Mouse (Mus musculus) heart, postnatal 14 days (tissue): ENCODE data around the gene Baiap3. TPM values are rescaled to one million over a fixed set of nuclear protein-coding genes. Genes with fewer than 3 reads are reported as not detected.

Experiments
- DNase-seq, 2 experiments: peaks; one replicate each; pipeline ENCODE4 v3.0.0; 2021 to 2022
- intact Hi-C: fragments of 180-260 bp; cut with DNase I; formaldehyde crosslinking; loops from one replicate; pipeline ENCODE4 v1.15.1; 2025
- microRNA-seq, 2 experiments: library from miRNA; unstranded; fragments of <30 nt; microRNA quantifications; one replicate each; pipeline ENCODE4 v1.2.0; 2021 to 2022
- total RNA-seq, 2 experiments: library from RNA; stranded (reverse); gene quantifications; 2 replicates each; pipeline ENCODE4 v1.2.3; 2021

Gene Baiap3
- total RNA-seq, 2 experiments from 2014 or later, result 0.17 to 0.63 TPM

GRCm38 (mm10) chr17:25218967-25219366 lies 37.2 kb downstream of the Baiap3 start:
- intact Hi-C loops, result no loop called here
- no peak for DNase-seq

- intact Hi-C loops, result no loop called here
- no peak for DNase-seq
Observed at GRCm38 (mm10) chr17:25215431-25215830, 40.7 kb downstream of the Baiap3 start.

GRCm38 (mm10) chr17:25211705-25212104 lies 44.5 kb downstream of the Baiap3 start:
- DNase-seq, result no peak
- intact Hi-C loops, result no loop called here

GRCm38 (mm10) chr17:25210680-25211466 lies 45.3 kb downstream of the Baiap3 start:
- intact Hi-C loops, result no loop called here
- peak; percentile 29 to 31 for DNase-seq

- intact Hi-C loops, result no loop called here
- DNase-seq, result no peak
Observed at GRCm38 (mm10) chr17:25210006-25210405, 46.2 kb downstream of the Baiap3 start.

GRCm38 (mm10) chr17:25202401-25202800 lies 53.8 kb downstream of the Baiap3 start:
- intact Hi-C loops, result no loop called here

More at GRCm38 (mm10) chr17:25202401-25202800, 53.8 kb downstream of the Baiap3 start:
- no peak for DNase-seq

Small RNAs within 50 kb of the gene (microRNA-seq; reads per million reads assigned to microRNA genes)
- 0.54 to 65.7 reads per million in 2 experiments for gene Mir3547

Other genes starting within 250 kb of the Baiap3 start
- gene Cramp1l, start 240.6 kb downstream of the Baiap3 start, total RNA-seq, result 10 to 100 TPM; 14.5 to 14.6 TPM
- 1 to 10 TPM; 6.3 to 7.3 TPM for gene Ift140, start 240.3 kb downstream of the Baiap3 start, total RNA-seq
- 10 to 100 TPM; 35.5 to 39.1 TPM for gene Tmem204, start 172.8 kb downstream of the Baiap3 start, total RNA-seq
- gene Telo2, start 140.4 kb downstream of the Baiap3 start, total RNA-seq, result 10 to 100 TPM; 11.2 to 13.3 TPM
- gene Ptx4, start 135.6 kb downstream of the Baiap3 start, total RNA-seq, result 1 to 10 TPM; 4.6 to 7.2 TPM
- 10 to 100 TPM; 27.5 to 28.9 TPM for gene Clcn7, start 123.0 kb downstream of the Baiap3 start, total RNA-seq
- not detected for gene Ccdc154, start 93.9 kb downstream of the Baiap3 start, total RNA-seq
- not detected for gene Gm38655, start 80.9 kb downstream of the Baiap3 start, total RNA-seq
- gene BC003965, start 71.8 kb downstream of the Baiap3 start, total RNA-seq, result 10 to 100 TPM; 19.2 to 22.0 TPM
- gene Unkl, start 68.0 kb downstream of the Baiap3 start, total RNA-seq, result 10 to 100 TPM; 10.8 to 10.9 TPM
- gene Gnptg, start 16.2 kb downstream of the Baiap3 start, total RNA-seq, result 10 to 100 TPM; 13.1 to 14.3 TPM
- 10 to 100 TPM in 1 of 2 experiments, 1 to 10 TPM in 1; 9.3 to 10.2 TPM for gene Tsr3, start 16.2 kb downstream of the Baiap3 start, total RNA-seq
- gene Ube2i, start 18.3 kb upstream of the Baiap3 start, total RNA-seq, result 100 to 1,000 TPM; 119 to 121 TPM
- under 1 TPM; 0.53 to 0.54 TPM for gene Prss34, start 42.0 kb upstream of the Baiap3 start, total RNA-seq
- gene Prss28, start 52.3 kb upstream of the Baiap3 start, total RNA-seq, result not detected
- not detected for gene Prss29, start 62.3 kb upstream of the Baiap3 start, total RNA-seq
- 1 to 10 TPM; 2.3 to 2.6 TPM for gene Tpsab1, start 89.2 kb upstream of the Baiap3 start, total RNA-seq
- 1 to 10 TPM; 5.2 to 5.7 TPM for gene Tpsb2, start 109.9 kb upstream of the Baiap3 start, total RNA-seq
- gene Tpsg1, start 112.9 kb upstream of the Baiap3 start, total RNA-seq, result not detected
- 1 to 10 TPM; 4.9 to 8.1 TPM for gene Cacna1h, start 177.4 kb upstream of the Baiap3 start, total RNA-seq
- under 1 TPM in 1 of 2 experiments, not detected in 1; 0.50 TPM for gene Tekt4, start 198.3 kb upstream of the Baiap3 start, total RNA-seq
- gene Sstr5, start 240.9 kb upstream of the Baiap3 start, total RNA-seq, result not detected